In the genomic region with DNA sequence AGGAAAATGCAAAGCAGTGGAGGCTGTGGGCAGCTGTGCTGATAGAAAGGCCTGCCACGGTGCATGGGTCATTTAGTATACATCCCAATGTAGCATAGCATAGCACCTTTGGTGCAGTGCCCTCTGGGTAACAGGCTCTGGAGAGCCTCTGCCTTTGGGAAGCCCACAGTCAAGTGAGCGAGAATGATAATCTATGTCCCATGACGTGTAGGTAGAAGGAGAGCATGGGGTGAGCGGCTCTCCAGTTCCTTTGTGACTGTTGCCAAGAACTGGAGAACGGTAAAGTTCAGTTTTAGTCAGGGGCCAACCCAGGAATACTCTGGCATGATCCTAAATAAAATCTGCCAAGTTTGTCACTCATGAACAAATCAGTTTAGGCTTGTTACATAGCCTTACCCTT, we compare ENCODE assay signal across 21 mouse cellular contexts. TPM values are rescaled to one million over a fixed set of nuclear protein-coding genes. Genes with fewer than 3 reads are reported as not detected.
DNase-seq lines count a peak whose midpoint lies in the region; ATAC-seq and TF ChIP-seq lines count a peak whose summit lies in the region.
"Had no signal": no experiment of that assay in that cellular context is flagged by ENCODE, and none has a peak within 500 bp of the region (broad histone marks: within the 10 kb centered on the region; RNA-seq: fewer than 3 reads in every experiment).

No protein-coding gene starts in this region.

- peak; percentile 91 for DNase-seq in heart, adult 11 months
- no peak for DNase-seq in heart, postnatal 4 days
- peak; percentile 52 for DNase-seq in liver, adult 2 months (ENCODE audit: extremely low read depth, low read depth, low spot score)
- DNase-seq in midbrain, embryonic 11.5 days (ENCODE audit: low spot score, missing footprints), result peak; percentile 65
- DNase-seq in midbrain, embryonic 10.5 days (ENCODE audit: low spot score), result no peak
- DNase-seq: adrenal gland, adult 2 months; adrenal gland, adult 8-10 months; adrenal gland, postnatal 10 days; adrenal gland, postnatal 14 days; adrenal gland, postnatal 25 days; adrenal gland, postnatal 36 days; B cell, adult 2 months; cerebellum, adult 11 months; cerebellum, adult 11-12 months; cerebellum, adult 18-20 months had no signal

- 62% methylated on average over 5 of the region's 5 CpGs for WGBS in liver, adult 2 months
- 82% methylated on average over 5 of the region's 5 CpGs for WGBS in liver, embryonic 12.5 days (ENCODE audit: insufficient replicate concordance)
- 90% methylated on average over 5 of the region's 5 CpGs for WGBS in midbrain, embryonic 11.5 days
- WGBS in midbrain, embryonic 10.5 days, result 93% methylated on average over 5 of the region's 5 CpGs

- H3K27me3 ChIP-seq in liver, adult 2 months (ENCODE audit: control insufficient read depth, insufficient read depth, low read length), result no peaks in the 10 kb centered on the region
- H3K27me3 ChIP-seq in liver, embryonic 12.5 days (replicated peaks), result no peaks in the 10 kb centered on the region
- H3K27me3 ChIP-seq in midbrain, embryonic 11.5 days (ENCODE audit: control insufficient read depth, insufficient read depth, low read length), result no peaks in the 10 kb centered on the region
- H3K27me3 ChIP-seq in midbrain, embryonic 10.5 days (ENCODE audit: low read depth, poor library complexity, severe bottlenecking), result no peaks in the 10 kb centered on the region
- H3K27me3 ChIP-seq: CH12.LX, Patski had no signal

- H3K36me3 ChIP-seq in liver, adult 2 months (ENCODE audit: control insufficient read depth, insufficient read depth, low read length), result peaks cover 33% of the 10 kb centered on the region; the same call in 1 of the 2 replicates
- peaks cover 84% of the 10 kb centered on the region for H3K36me3 ChIP-seq in liver, embryonic 12.5 days
- H3K36me3 ChIP-seq in midbrain, embryonic 11.5 days (ENCODE audit: control insufficient read depth, insufficient read depth, low read length), result peaks cover 24% of the 10 kb centered on the region
- H3K36me3 ChIP-seq in midbrain, embryonic 10.5 days, result peaks cover 86% of the 10 kb centered on the region

- H3K79me2 ChIP-seq in liver, adult 2 months (ENCODE audit: control insufficient read depth, insufficient read depth, low read length), result peaks cover 3% of the 10 kb centered on the region; the same call in 1 of the 2 replicates

- no peak overlapping the region for H3K4me2 ChIP-seq in liver, embryonic 12.5 days
- no peak overlapping the region for H3K4me2 ChIP-seq in midbrain, embryonic 11.5 days

- no peak for TF ChIP-seq CTCF in liver, adult 2 months (IDR thresholded peaks at IDR 0.05; ENCODE audit: low read depth, low read length)

- H3K9me3 ChIP-seq in liver, embryonic 12.5 days (replicated peaks), result no peaks in the 10 kb centered on the region
- H3K9me3 ChIP-seq in midbrain, embryonic 11.5 days (ENCODE audit: control insufficient read depth, low read length), result no peaks in the 10 kb centered on the region
- no peaks in the 10 kb centered on the region for H3K9me3 ChIP-seq in midbrain, embryonic 10.5 days (replicated peaks)
- H3K9me3 ChIP-seq: G1E had no signal

- TF ChIP-seq POLR2A in liver, adult 2 months (IDR thresholded peaks at IDR 0.05; ENCODE audit: extremely low read depth, insufficient read depth, low read length), result no peak

- H3K4me1 ChIP-seq in liver, adult 2 months (ENCODE audit: control insufficient read depth, insufficient read depth, low read length), result no peaks in the 10 kb centered on the region
- H3K4me1 ChIP-seq in liver, embryonic 12.5 days, result peaks cover 5% of the 10 kb centered on the region
- no peaks in the 10 kb centered on the region for H3K4me1 ChIP-seq in midbrain, embryonic 11.5 days (ENCODE audit: control insufficient read depth, insufficient read depth, low read length)
- no peaks in the 10 kb centered on the region for H3K4me1 ChIP-seq in midbrain, embryonic 10.5 days

- H3K27ac ChIP-seq in liver, adult 2 months (replicated peaks; ENCODE audit: insufficient read depth, low read depth, low read length), result no peak overlapping the region
- no peak overlapping the region for H3K27ac ChIP-seq in liver, embryonic 12.5 days
- H3K27ac ChIP-seq in midbrain, embryonic 11.5 days (ENCODE audit: low read depth, low read length), result no peak overlapping the region
- no peak overlapping the region for H3K27ac ChIP-seq in midbrain, embryonic 10.5 days (replicated peaks)

- ATAC-seq in liver, embryonic 12.5 days, result no peak
- no peak for ATAC-seq in midbrain, embryonic 11.5 days (ENCODE audit: low FRiP score)
- ATAC-seq: activated CD4-positive, CD25-positive, alpha-beta regulatory T cell, adult 4 months; CD4-positive, CD25-positive, alpha-beta regulatory T cell, adult 4 months; Patski had no signal

- no peak overlapping the region for H3K9ac ChIP-seq in liver, adult 2 months (ENCODE audit: low read depth, low read length)
- H3K9ac ChIP-seq in liver, embryonic 12.5 days, result no peak overlapping the region
- no peak overlapping the region for H3K9ac ChIP-seq in midbrain, embryonic 11.5 days (ENCODE audit: low read length)

- no peak overlapping the region for H3K4me3 ChIP-seq in liver, adult 2 months (ENCODE audit: insufficient read depth, low read depth, low read length)
- H3K4me3 ChIP-seq in liver, embryonic 12.5 days, result no peak overlapping the region
- no peak overlapping the region for H3K4me3 ChIP-seq in midbrain, embryonic 11.5 days (ENCODE audit: low read depth, low read length)
- no peak overlapping the region for H3K4me3 ChIP-seq in midbrain, embryonic 10.5 days

RNA-seq across cellular contexts. Expression of gene Fam161b, which starts 10.0 kb away (rescaled TPM):
- total RNA-seq in heart, postnatal 4 days (2021), result 1 to 10 TPM; 4.0 to 4.3 TPM
- 0.09 and 0.13 TPM in 2 replicates for total RNA-seq in liver, adult 2 months (2014; rRNA removed)
- polyA plus RNA-seq in liver, adult 2 months (2012; rRNA removed), result 0.15 and 0.16 TPM in 2 replicates
- polyA plus RNA-seq in liver, embryonic 12.5 days (2016; fragmentation: Nextera tagmentation; extraction: Ambion mirVana), result 2.3 and 2.4 TPM in 2 replicates
- 7.3 and 10.0 TPM in 2 replicates for polyA plus RNA-seq in midbrain, embryonic 11.5 days (2014; fragmentation: Nextera tagmentation; extraction: Ambion mirVana)
- polyA plus RNA-seq in midbrain, embryonic 10.5 days (2016; fragmentation: Nextera tagmentation; extraction: Ambion mirVana), result 5.9 and 8.0 TPM in 2 replicates

RNA-seq across cellular contexts. Expression of gene Coq6, which starts 10.2 kb away (rescaled TPM):
- total RNA-seq in heart, postnatal 4 days (2021), result 10 to 100 TPM; 91.6 to 94.9 TPM
- total RNA-seq in liver, adult 2 months (2014; rRNA removed), result 21.2 and 23.0 TPM in 2 replicates
- polyA plus RNA-seq in liver, adult 2 months (2012; rRNA removed), result 25.1 and 27.8 TPM in 2 replicates
- 31.9 and 34.1 TPM in 2 replicates for polyA plus RNA-seq in liver, embryonic 12.5 days (2016; fragmentation: Nextera tagmentation; extraction: Ambion mirVana)
- polyA plus RNA-seq in midbrain, embryonic 11.5 days (2014; fragmentation: Nextera tagmentation; extraction: Ambion mirVana), result 42.0 and 42.6 TPM in 2 replicates
- polyA plus RNA-seq in midbrain, embryonic 10.5 days (2016; fragmentation: Nextera tagmentation; extraction: Ambion mirVana), result 47.6 and 49.9 TPM in 2 replicates

RNA-seq across cellular contexts. Expression of gene Entpd5, which starts 37.2 kb away (rescaled TPM):
- total RNA-seq in heart, postnatal 4 days (2021), result 10 to 100 TPM; 45.8 to 46.0 TPM
- total RNA-seq in liver, adult 2 months (2014; rRNA removed), result 157 and 161 TPM in 2 replicates
- 52.6 and 62.7 TPM in 2 replicates for polyA plus RNA-seq in liver, adult 2 months (2012; rRNA removed)
- 11.5 and 12.0 TPM in 2 replicates for polyA plus RNA-seq in liver, embryonic 12.5 days (2016; fragmentation: Nextera tagmentation; extraction: Ambion mirVana)
- 8.8 and 9.3 TPM in 2 replicates for polyA plus RNA-seq in midbrain, embryonic 11.5 days (2014; fragmentation: Nextera tagmentation; extraction: Ambion mirVana)
- polyA plus RNA-seq in midbrain, embryonic 10.5 days (2016; fragmentation: Nextera tagmentation; extraction: Ambion mirVana), result 8.0 and 8.4 TPM in 2 replicates

RNA-seq across cellular contexts. Expression of gene Bbof1, which starts 37.2 kb away (rescaled TPM):
- total RNA-seq in heart, postnatal 4 days (2021), result 1 to 10 TPM; 2.5 to 3.0 TPM
- total RNA-seq in liver, adult 2 months (2014; rRNA removed), result 0.18 and 0.27 TPM in 2 replicates
- not detected in 2 replicates for polyA plus RNA-seq in liver, adult 2 months (2012; rRNA removed)
- polyA plus RNA-seq in liver, embryonic 12.5 days (2016; fragmentation: Nextera tagmentation; extraction: Ambion mirVana), result 0.51 and 0.78 TPM in 2 replicates
- polyA plus RNA-seq in midbrain, embryonic 11.5 days (2014; fragmentation: Nextera tagmentation; extraction: Ambion mirVana), result 0.70 and 0.81 TPM in 2 replicates
- 0.94 and 1.1 TPM in 2 replicates for polyA plus RNA-seq in midbrain, embryonic 10.5 days (2016; fragmentation: Nextera tagmentation; extraction: Ambion mirVana)
- polyA plus RNA-seq: adrenal gland, adult 2 months had no signal

RNA-seq across cellular contexts. Expression of gene Rnf113a2, which starts 45.3 kb away (rescaled TPM):
- total RNA-seq in heart, postnatal 4 days (2021), result 10 to 100 TPM; 11.3 to 13.5 TPM
- 5.0 and 5.9 TPM in 2 replicates for total RNA-seq in liver, adult 2 months (2014; rRNA removed)
- polyA plus RNA-seq in liver, adult 2 months (2012; rRNA removed), result 2.8 TPM in 2 replicates
- 17.7 and 18.2 TPM in 2 replicates for polyA plus RNA-seq in liver, embryonic 12.5 days (2016; fragmentation: Nextera tagmentation; extraction: Ambion mirVana)
- polyA plus RNA-seq in midbrain, embryonic 11.5 days (2014; fragmentation: Nextera tagmentation; extraction: Ambion mirVana), result 28.0 and 30.8 TPM in 2 replicates
- 23.7 and 25.2 TPM in 2 replicates for polyA plus RNA-seq in midbrain, embryonic 10.5 days (2016; fragmentation: Nextera tagmentation; extraction: Ambion mirVana)

Comparison
In these comparisons a context has a peak if more than half of its experiments do, and no peak if none do; other contexts are left out.
1. DNase-seq: peak in heart, adult 11 months (single experiment), liver, adult 2 months (single experiment) and midbrain, embryonic 11.5 days (single experiment); none in heart, postnatal 4 days (single experiment) and midbrain, embryonic 10.5 days (single experiment).